Mouse (Mus musculus): Measurements from ENCODE around the gene Il1rl2.

DNA sequence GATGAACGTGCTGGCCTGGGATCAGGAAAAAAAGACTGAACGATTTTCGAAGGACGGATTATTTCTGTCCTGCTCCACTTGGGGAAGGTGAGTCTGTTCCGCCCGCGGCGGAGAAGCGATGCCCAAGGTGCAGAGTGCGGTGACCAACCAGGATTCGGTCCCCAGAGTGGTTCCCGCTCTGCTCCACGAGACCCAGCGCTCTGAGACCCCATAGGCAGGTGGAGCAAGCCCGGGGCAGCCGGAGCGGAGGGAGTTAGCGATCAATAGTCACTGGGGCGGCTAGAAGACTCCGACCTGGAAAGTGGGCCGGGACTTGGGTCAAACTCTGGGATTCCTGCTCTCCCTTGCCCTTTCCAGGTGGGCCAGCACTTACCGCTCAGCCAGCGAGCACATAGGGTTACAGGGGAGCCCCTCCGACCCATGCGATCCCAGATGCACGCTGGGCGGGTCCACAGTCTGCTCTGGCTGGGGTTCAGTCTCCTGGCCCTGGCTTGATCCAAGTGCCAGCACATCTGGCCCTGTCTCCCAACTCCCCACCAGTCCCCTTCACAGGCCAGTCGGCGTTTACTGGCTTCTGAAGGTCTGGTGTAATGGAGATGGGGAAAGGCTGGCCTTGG, 1.4 kb downstream of the Il1rl2 start:
- TF ChIP-seq CTCF (IDR thresholded peaks at IDR 0.05; ENCODE audit: control insufficient read depth, insufficient read depth, insufficient replicate concordance, low read depth, low read length), result no peak
- TF ChIP-seq POLR2A (IDR thresholded peaks at IDR 0.05; ENCODE audit: control insufficient read depth, low read depth, low read length), result no peak
